Mouse (Mus musculus) embryonic facial prominence, embryonic 12.5 days (tissue): ENCODE results near the gene Wfdc1. TPM values are rescaled to one million over a fixed set of nuclear protein-coding genes. Genes with fewer than 3 reads are reported as not detected.

Source experiments
- ATAC-seq: fragments of 200-750 bp; cut with Nextera tagmentation; 2 replicates; pipeline ENCODE4 v1.8.0; 2017; ENCODE audit not compliant: insufficient number of reproducible peaks, insufficient read depth, low FRiP score, low TSS enrichment
- H3K27ac ChIP-seq: fragments of 300-500 bp; sonication (generic); 2 replicates; pipeline ENCODE4 v1.5.1; 2016; ENCODE audit warnings: mild to moderate bottlenecking
- H3K27me3 ChIP-seq: fragments of 300-500 bp; sonication (generic); 2 replicates; pipeline ENCODE4 v1.6.1; 2016; ENCODE audit warnings: mild to moderate bottlenecking, moderate library complexity
- H3K36me3 ChIP-seq: fragments of 300-500 bp; sonication (generic); 2 replicates; pipeline ENCODE4 v1.6.1; 2016; ENCODE audit warnings: mild to moderate bottlenecking
- H3K4me1 ChIP-seq: fragments of 300-500 bp; sonication (generic); 2 replicates; pipeline ENCODE4 v1.6.1; 2016
- H3K4me2 ChIP-seq: fragments of 300-500 bp; sonication (generic); replicated peaks from 2 replicates; pipeline ENCODE4 v1.6.1; 2016; ENCODE audit warnings: mild to moderate bottlenecking, moderate library complexity
- H3K4me3 ChIP-seq: fragments of 300-500 bp; sonication (generic); 2 replicates; pipeline ENCODE4 v1.5.1; 2016; ENCODE audit warnings: mild to moderate bottlenecking
- H3K9ac ChIP-seq: fragments of 300-500 bp; sonication (generic); 2 replicates; pipeline ENCODE4 v1.6.1; 2016; ENCODE audit warnings: mild to moderate bottlenecking, moderate library complexity
- H3K9me3 ChIP-seq: fragments of 300-500 bp; sonication (generic); 2 replicates; pipeline ENCODE4 v1.6.1; 2016; ENCODE audit warnings: mild to moderate bottlenecking, moderate library complexity
- WGBS: fragments of 180-500 bp; shearing (Covaris S2); methylation state at CpG from one replicate; pipeline ENCODE4 v1.1.7; 2016; 5-methylcytosine and 5-hydroxymethylcytosine counted together
- polyA plus RNA-seq: library from polyadenylated mRNA; unstranded; fragments of >200 nt; fragmentation: Nextera tagmentation; extraction: Ambion mirVana; gene quantifications from 2 replicates; pipeline ENCODE4 v1.2.1, GENCODE M21; 2016

The Wfdc1 gene
- polyA plus RNA-seq, 1 experiment from 2014 or later: 5.6 TPM

DNA sequence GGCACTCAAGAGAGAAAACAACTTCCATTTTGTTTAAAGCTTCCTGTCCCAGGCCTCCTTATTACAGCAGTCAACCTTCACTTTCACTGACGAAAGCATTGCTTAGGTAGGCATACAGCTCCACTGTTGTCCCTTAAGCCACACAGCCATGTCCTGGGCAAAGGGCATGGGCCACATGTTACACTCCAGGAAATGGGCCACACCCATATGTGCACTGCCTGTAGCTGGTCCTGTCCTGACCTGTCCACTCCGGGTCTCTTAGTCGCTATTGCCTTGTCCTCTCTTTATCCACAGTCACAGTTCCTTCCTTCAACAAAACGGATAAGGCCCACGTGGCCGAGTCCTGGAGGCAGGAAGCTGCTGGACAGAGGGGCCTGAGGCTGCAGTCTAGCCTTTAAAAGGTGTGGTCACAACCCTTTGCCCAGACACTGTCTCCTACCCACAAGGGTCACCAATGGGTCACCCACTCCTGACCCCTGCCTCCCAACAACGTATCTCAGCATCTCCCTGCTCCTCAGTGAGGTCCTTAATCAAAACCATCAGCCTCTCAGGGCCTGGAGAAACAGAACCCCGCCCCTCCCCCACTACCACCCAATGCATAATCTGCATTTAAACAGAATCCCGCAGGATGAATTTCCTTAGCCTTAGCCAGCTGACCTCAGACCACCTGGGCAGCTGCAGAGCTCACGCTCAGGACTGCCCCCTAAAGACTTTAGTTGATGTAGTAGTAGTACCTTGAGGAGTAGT is 38.4 kb upstream of the Wfdc1 start:
- no peak overlapping the region for H3K4me2 ChIP-seq
- H3K4me1 ChIP-seq: peaks cover 18% of the 10 kb centered on the region
- no peaks in the 10 kb centered on the region for H3K36me3 ChIP-seq
- H3K9ac ChIP-seq: no peak overlapping the region
- H3K9me3 ChIP-seq: no peaks in the 10 kb centered on the region
- peaks cover 8% of the 10 kb centered on the region for H3K27me3 ChIP-seq
- H3K4me3 ChIP-seq: no peak overlapping the region
- no peak overlapping the region for H3K27ac ChIP-seq
- WGBS: 21% methylated on average over 10 of the region's 10 CpGs
- ATAC-seq: no peak

DNA sequence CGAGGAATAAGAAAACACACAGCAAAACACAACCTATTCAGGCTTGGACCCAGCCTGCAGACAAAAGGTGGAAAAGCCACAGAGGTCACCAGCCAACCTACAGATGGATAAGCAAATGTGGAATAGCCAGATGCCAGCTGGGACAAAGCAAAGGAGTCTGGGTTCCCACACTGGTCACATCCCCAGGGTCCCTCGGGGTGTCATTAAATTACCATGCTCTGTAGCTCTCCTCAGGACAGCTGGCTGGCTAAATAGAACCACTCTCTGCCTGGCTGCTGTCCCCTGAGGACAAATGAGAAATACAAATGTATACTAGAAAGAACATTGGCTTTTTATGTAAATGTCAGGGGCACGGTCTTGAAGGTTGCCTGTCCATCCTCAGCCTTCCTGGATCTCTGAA is 35.3 kb upstream of the Wfdc1 start:
- Histone ChIP-seq H3K4me3 (no peak overlapping the region), H3K36me3 (no peaks in the 10 kb centered on the region), H3K4me2 (no peak overlapping the region), H3K9ac (no peak overlapping the region), H3K27ac (no peak overlapping the region), H3K4me1 (peaks cover 32% of the 10 kb centered on the region), H3K27me3 (peaks cover 27% of the 10 kb centered on the region), H3K9me3 (no peaks in the 10 kb centered on the region)
- 31% methylated on average over 3 of the region's 3 CpGs for WGBS
- ATAC-seq: no peak

DNA sequence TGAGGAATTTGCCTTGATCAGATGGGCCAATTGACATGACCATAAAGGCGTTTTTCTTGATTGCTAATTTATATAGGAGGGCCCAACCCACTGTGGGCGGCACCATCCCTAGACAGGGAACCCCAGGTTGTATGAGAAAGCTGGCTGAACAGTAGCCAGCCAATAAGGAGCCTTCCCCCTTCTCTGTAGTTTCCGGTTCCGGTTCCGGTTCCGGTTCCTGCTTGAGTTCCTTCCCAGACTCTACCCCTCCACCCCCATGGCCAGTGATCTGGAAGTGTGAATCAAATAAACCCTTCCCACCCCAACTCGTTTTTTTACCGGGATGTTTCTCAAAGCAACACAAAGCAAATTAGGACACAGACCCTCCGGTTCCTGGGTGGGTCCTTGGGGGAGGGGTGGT is 33.9 kb upstream of the Wfdc1 start:
- H3K9me3 ChIP-seq: no peaks in the 10 kb centered on the region

DNA sequence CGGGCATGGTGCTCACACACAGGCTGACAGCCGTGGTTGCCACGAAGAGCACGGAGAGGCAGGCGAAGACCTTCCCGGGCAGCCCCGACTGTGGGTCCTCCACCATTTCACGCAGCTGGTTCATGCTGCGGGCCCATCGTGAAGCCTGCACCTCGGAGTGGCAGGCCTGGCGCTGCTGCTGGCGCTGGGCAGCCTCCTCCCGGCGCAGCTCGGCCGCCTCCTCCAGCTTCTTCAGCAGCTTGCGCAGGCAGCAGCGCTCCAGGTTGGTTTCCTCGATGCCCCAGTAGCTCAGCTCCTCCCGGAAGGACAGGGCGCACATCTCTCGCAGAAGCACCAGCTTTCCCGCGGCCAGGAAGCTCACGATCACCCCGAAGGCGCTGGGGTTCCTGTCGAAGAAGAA is 33.3 kb upstream of the Wfdc1 start:
- H3K4me1 ChIP-seq: peaks cover 27% of the 10 kb centered on the region
- WGBS: 48% methylated on average over 29 of the region's 29 CpGs
- H3K9ac ChIP-seq: no peak overlapping the region
- no peak for ATAC-seq
- no peaks in the 10 kb centered on the region for H3K36me3 ChIP-seq
- H3K27ac ChIP-seq: no peak overlapping the region
- no peaks in the 10 kb centered on the region for H3K9me3 ChIP-seq
- peaks cover 27% of the 10 kb centered on the region for H3K27me3 ChIP-seq
- no peak overlapping the region for H3K4me3 ChIP-seq
- H3K4me2 ChIP-seq: no peak overlapping the region

More for the DNA sequence above, 33.9 kb upstream of the Wfdc1 start:
- Histone ChIP-seq H3K4me1 (peaks cover 32% of the 10 kb centered on the region), H3K36me3 (no peaks in the 10 kb centered on the region), H3K9ac (no peak overlapping the region), H3K4me3 (no peak overlapping the region), H3K27ac (no peak overlapping the region), H3K4me2 (no peak overlapping the region), H3K27me3 (peaks cover 27% of the 10 kb centered on the region)
- no peak for ATAC-seq
- WGBS: 83% methylated on average over 9 of the region's 9 CpGs

DNA sequence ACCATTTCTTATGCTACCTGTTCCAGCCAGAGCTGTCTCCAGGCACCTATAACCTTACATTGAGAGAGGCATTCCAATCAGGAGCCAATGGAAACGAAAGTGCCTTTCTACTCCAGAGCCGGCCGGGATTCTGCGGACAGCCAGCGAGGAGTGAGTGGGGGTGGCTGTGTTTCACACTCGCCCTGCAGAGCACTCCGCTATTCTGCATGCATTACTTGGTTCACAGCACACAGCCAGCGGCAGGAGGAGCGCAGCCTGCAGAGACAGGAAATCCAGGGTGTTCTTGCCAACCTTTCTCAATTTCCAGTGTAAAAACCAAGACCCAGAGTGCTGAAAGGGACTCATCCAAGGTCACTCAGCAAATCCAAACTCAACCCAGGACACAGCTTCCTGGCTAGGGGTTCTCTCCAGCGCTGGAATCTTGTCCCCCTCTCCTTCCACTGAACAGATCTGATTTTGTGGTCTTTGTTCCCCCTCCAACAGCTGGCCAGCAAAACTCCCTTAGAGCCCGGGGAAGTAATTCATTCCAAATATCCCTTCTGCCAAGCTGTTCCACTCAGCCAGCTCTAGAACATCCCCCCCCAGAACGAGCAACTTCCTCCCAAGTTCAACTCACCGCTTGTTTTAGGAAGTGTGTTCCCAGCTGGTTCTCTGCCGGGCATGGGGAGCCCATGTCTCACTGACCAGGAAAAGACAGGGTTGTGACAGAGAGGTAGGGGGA is 31.4 kb upstream of the Wfdc1 start:
- no peaks in the 10 kb centered on the region for H3K9me3 ChIP-seq
- H3K27me3 ChIP-seq: peaks cover 27% of the 10 kb centered on the region
- H3K27ac ChIP-seq: peak overlapping the region; percentile 14; the same call in 1 of the 2 replicates
- H3K4me1 ChIP-seq: peaks cover 21% of the 10 kb centered on the region
- ATAC-seq: no peak
- 26% methylated on average over 14 of the region's 14 CpGs for WGBS
- no peaks in the 10 kb centered on the region for H3K36me3 ChIP-seq
- H3K9ac ChIP-seq: no peak overlapping the region
- H3K4me3 ChIP-seq: no peak overlapping the region
- no peak overlapping the region for H3K4me2 ChIP-seq

DNA sequence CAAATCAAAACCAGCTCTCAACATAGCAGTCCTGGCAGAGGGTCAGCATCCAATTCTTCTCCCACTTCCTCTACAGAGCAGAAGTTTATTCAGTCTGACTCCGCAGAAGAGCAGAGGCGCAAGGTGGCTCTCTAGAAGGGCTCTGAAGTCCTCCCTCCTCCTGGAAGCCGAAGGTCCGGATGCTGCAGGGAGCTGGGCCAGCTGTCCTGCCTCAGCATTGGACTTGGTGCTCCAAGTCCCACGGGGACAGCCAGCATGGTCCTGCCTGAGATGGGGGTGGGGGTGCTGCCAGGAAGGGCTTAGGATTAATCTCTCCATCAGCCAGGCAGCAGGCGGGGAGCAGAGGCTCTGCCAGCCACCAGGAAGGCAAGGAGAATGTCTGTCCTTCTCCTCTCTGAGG is 30.8 kb upstream of the Wfdc1 start, which contains the start of gene Kcng4:
TSS of gene Kcng4 (minus strand) at position 303 of the 400 bp plus-strand sequence.
- ATAC-seq: no peak
- H3K27me3 ChIP-seq: peaks cover 27% of the 10 kb centered on the region
- peaks cover 21% of the 10 kb centered on the region for H3K4me1 ChIP-seq
- H3K9ac ChIP-seq: no peak within 1 kb of the TSS
- H3K27ac ChIP-seq: peak within 1 kb of the TSS; percentile 14; the same call in 1 of the 2 replicates
- H3K4me3 ChIP-seq: no peak within 1 kb of the TSS
- no peak within 1 kb of the TSS for H3K4me2 ChIP-seq
- no peaks in the 10 kb centered on the region for H3K9me3 ChIP-seq
- WGBS: 36% methylated on average over 6 of the region's 6 CpGs
- H3K36me3 ChIP-seq: no peaks in the 10 kb centered on the region

DNA sequence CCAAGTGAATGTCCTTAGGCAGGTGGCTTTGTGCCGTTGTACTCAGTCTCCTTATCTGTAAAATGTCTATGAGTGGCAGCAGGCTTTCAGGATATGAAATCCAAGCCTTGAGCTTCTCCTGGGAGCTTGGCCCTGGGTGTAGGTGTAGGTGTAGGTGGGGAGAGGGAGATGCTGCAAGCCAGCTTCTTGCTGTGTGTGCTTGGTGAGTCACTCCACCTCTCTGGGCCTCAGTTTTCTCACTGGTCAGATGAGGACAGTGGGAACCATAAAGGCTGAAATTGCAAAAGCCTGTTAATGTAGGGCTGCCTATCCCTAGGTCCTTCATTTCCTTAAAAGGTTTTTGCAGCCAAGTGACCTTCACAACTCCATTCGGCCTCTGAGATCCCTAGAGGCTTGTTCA is 30.2 kb upstream of the Wfdc1 start:
- WGBS: 48% methylated on average over 2 of the region's 2 CpGs
- no peak for ATAC-seq
- no peak overlapping the region for H3K4me2 ChIP-seq
- no peaks in the 10 kb centered on the region for H3K36me3 ChIP-seq
- H3K4me3 ChIP-seq: no peak overlapping the region
- H3K27me3 ChIP-seq: peaks cover 27% of the 10 kb centered on the region
- H3K9me3 ChIP-seq: no peaks in the 10 kb centered on the region
- H3K9ac ChIP-seq: no peak overlapping the region
- no peak overlapping the region for H3K27ac ChIP-seq
- peaks cover 16% of the 10 kb centered on the region for H3K4me1 ChIP-seq

DNA sequence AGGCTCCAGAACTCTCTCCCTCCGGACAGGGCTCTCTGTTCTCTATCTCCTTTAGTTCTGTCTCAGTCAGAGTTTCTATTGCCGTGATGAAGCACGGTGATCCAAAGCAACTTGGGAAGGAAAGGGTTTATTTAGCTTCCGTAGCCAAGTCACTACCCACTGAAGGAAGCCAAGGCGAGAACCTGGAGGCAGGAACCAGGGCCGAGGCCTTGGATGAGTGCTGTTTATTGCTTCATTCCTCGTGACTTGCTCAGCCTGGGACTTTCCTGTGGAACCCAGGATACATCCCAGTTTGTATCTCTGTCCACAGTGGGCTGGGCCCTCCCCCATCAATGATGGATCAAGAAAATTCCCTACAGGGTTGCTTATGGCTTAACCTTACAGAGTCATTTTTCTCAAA is 29.4 kb upstream of the Wfdc1 start:
- H3K9me3 ChIP-seq: no peaks in the 10 kb centered on the region
- no peak overlapping the region for H3K4me3 ChIP-seq
- no peak overlapping the region for H3K4me2 ChIP-seq
- H3K4me1 ChIP-seq: peaks cover 13% of the 10 kb centered on the region
- no peaks in the 10 kb centered on the region for H3K36me3 ChIP-seq
- no peak overlapping the region for H3K27ac ChIP-seq
- peaks cover 27% of the 10 kb centered on the region for H3K27me3 ChIP-seq
- WGBS: 60% methylated on average over 7 of the region's 7 CpGs
- H3K9ac ChIP-seq: no peak overlapping the region
- ATAC-seq: no peak

DNA sequence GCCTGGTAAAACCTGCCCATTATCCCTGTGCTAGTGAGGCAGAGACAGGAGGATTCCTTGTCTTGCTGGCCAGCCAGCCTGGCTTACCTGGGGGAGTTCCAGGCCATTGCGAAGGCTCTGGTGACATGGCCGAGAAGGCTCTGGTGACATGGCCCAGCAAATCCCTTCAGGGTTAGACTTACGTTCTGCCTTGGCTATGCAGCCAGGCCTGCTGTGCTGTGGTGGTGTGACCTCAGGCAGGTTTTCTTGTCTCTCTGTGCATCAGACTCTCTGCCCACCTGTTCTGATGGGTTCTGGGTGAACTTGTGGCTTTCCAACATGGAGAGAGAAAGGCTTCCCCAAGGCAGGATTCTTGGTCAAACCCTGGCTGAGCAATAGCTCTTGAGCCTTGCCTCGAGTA is 28.8 kb upstream of the Wfdc1 start:
- no peak overlapping the region for H3K4me3 ChIP-seq
- H3K27ac ChIP-seq: no peak overlapping the region
- WGBS: 77% methylated on average over 4 of the region's 4 CpGs
- H3K36me3 ChIP-seq: no peaks in the 10 kb centered on the region
- no peak overlapping the region for H3K9ac ChIP-seq
- peaks cover 22% of the 10 kb centered on the region for H3K27me3 ChIP-seq
- no peak for ATAC-seq
- no peaks in the 10 kb centered on the region for H3K9me3 ChIP-seq
- no peak overlapping the region for H3K4me2 ChIP-seq
- peaks cover 13% of the 10 kb centered on the region for H3K4me1 ChIP-seq

DNA sequence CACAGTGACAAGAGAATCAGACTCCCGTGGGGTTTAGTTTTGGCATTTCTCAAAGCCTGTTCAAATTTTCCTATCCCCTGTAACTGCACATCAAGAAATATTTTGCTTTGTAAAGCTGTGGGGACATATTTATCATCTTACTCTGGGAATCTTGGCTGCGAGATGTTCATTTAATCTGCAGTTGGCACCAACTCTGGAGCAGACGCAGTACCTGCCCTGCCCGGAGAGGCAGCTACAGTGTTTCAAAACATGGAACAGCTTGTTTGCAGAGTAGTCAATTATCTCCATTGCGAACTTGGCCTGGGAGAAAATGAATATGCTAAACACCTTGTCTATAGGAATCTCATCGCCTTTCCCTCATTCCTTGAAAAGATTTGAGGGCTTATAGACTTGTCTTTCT is 27.9 kb upstream of the Wfdc1 start:
- whole genome bisulfite sequencing: 77% methylated on average over 6 of the region's 6 CpGs
- no peak for ATAC-seq
- Histone ChIP-seq H3K27ac (no peak overlapping the region), H3K36me3 (no peaks in the 10 kb centered on the region), H3K9ac (no peak overlapping the region), H3K4me2 (no peak overlapping the region), H3K27me3 (peaks cover 14% of the 10 kb centered on the region), H3K4me3 (no peak overlapping the region), H3K4me1 (peaks cover 13% of the 10 kb centered on the region), H3K9me3 (no peaks in the 10 kb centered on the region)

DNA sequence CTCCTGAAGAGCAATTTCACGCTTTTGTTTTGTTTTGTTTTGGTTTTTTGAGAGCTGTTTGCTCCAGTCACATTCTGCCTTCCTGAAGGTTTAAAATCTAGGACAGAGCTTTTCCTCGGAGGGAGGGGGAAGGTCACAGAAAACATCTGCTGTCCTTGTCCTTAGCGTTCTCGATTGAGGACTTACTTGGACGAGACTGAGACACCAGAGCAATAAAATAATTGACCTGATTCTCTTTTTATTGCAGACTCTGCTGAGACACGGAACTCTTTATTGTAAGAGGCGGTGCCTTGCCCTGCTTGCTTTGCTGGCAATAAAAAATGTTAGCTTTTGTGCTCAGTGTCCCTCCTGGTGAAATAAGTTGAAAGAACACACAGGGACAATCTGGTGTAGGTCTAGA is 26.4 kb upstream of the Wfdc1 start:
- Histone ChIP-seq H3K27me3 (no peaks in the 10 kb centered on the region; the same call in 1 of the 2 replicates), H3K4me2 (no peak overlapping the region), H3K4me3 (no peak overlapping the region), H3K27ac (no peak overlapping the region), H3K9ac (no peak overlapping the region), H3K4me1 (peaks cover 10% of the 10 kb centered on the region), H3K36me3 (no peaks in the 10 kb centered on the region), H3K9me3 (no peaks in the 10 kb centered on the region)
- ATAC-seq: no peak
- WGBS: 74% methylated on average over 7 of the region's 7 CpGs

DNA sequence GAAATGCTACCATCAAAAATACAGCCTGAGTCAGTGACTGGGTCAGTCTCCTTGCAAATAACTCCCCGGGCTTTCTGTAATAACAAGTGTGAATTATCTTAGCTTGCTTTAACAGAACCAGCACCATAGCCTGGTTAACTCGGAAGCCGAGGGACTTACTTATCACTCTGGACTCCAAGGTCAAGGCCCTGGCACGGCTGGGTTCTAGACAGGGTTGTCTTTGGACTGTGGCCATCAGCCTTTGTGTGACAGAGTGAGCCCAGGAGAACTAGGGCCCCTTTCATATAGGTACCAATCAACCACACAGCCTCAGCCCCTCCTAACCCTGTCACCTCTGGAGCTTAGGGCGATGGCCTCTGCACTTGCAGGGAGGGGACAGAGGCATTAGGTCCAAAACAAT is 25.1 kb upstream of the Wfdc1 start:
- H3K9me3 ChIP-seq: no peaks in the 10 kb centered on the region
- ATAC-seq: no peak
- H3K4me2 ChIP-seq: no peak overlapping the region
- no peak overlapping the region for H3K4me3 ChIP-seq
- H3K9ac ChIP-seq: no peak overlapping the region
- no peak overlapping the region for H3K27ac ChIP-seq
- H3K27me3 ChIP-seq: no peaks in the 10 kb centered on the region; the same call in 1 of the 2 replicates
- H3K4me1 ChIP-seq: no peaks in the 10 kb centered on the region
- no peaks in the 10 kb centered on the region for H3K36me3 ChIP-seq
- 84% methylated on average over 5 of the region's 5 CpGs for WGBS
